Mouse (Mus musculus): Measurements from ENCODE around the gene Pax3.

The Pax3 gene

DNA sequence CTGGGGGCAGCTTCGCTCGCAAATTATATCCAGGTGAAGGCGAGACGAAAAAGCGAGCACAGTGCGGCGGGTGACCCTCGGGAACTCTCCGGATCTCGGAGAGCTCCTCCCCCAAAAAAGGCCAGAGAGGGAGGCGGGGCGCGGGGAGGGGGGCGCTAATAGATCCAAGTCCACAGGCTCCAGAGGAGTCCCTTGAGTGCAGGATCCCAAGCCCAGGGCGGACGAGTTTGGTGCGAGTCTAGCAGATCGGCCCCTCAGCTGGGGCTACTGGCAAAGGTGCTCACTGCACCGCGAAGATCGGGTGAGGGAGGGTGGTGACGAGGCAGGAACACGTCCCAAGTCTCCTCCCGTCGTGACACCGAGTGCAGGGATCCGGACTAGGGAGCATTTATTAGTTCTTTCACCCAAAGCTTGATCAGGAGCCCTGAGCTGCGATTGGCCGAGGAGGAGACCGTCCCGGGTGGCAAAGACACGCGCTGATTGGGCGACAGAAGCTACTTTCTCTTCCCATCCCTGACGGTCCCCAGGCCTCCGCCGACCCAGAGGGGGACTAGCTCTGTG lies at the start of gene Pax3:
Pax3 (minus strand) TSS at position 384 of the 561 bp plus-strand sequence.
- no peak for DNase-seq (ENCODE audit: low read depth, low spot score)

DNA sequence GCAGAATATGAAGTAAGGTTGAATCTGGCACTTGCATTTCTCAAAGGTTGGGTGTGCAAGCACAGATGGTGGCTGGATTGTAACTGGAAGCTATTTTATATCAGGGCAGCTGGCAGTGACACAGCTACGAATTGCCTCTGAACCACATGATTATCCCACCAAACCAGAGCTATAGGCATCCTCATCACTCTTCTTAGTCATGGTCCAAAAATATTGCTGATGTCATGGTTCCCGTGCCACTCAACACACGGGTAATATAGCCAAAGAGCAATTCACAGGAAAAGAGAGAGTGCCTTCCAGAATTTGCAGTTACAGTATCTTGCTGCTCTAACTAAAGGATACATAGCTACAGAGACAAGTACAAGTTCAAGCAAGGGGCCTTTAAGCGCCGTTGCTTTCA lies 37.4 kb upstream of the Pax3 start:
- DNase-seq (ENCODE audit: low read depth, low spot score), result no peak

DNA sequence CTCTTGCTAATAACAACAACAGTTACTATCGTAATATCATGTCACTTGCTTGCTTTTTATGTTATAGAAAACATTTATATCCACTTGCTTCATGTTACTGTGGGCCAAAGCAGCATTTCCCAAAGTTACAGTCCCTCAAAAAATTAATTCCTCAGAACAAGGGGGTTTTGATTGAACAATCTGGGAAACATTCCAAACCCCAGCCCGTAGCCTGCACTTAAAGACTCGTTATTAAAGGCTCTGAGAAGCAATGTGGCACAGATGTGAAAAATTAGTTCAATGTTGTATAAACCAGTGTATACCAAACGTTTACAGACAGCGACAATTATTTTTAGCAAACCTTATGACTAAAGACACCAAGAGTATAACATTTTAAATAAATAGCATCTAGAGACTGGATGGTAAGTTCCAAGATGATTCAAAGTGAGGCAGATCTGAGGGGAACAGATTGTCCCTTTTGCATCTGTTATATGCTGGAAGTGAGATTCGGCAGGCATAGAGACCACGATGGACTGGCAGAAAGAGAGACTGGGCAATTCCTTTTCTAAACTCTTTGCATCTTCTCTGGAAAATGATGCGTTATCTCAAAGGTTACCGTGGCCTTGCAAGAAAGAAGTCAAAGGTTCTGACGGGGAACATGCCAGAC lies 35.1 kb upstream of the Pax3 start:
- no peak for DNase-seq (ENCODE audit: low read depth, low spot score)

DNA sequence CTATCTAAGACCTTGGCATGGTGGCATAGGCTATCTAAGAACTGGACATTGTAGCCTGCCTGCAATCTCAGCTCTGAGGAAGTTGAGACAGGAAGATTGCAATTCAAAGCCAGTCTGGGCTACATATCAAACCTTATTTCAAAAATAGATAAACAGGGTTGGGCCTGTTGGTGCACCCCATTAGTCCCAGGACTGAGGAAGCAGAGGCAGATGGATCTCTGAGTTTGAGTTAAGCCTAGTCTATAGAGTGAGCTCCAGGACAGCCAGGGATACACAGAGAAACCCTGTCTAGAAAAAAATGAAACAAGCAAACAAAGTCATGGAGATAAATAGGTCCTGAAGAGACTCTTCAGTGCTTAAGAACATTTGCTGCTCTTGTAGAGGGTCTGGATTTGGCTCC lies 32.9 kb upstream of the Pax3 start:
- DNase-seq (ENCODE audit: low read depth, low spot score), result no peak

DNA sequence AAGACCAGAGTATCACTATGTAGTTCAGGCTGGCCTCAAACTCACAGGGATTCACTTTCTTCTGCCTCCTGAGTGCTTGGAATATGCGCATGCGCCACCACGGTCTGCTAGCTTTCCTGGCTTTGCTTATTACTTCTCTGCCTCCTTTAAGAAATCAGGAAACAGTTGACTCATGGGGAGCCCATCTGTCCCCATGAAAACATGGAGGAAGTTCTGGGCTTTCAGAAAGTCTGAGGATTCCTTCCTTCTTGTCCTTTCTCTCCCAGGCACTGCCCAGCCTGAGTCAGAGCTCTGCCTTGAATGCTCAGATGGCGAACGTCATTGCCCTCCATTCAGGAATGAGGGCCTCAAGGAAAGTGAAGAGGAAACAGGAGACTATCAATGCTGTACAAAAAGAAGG lies 31.8 kb upstream of the Pax3 start:
- DNase-seq (ENCODE audit: low read depth, low spot score), result no peak

DNA sequence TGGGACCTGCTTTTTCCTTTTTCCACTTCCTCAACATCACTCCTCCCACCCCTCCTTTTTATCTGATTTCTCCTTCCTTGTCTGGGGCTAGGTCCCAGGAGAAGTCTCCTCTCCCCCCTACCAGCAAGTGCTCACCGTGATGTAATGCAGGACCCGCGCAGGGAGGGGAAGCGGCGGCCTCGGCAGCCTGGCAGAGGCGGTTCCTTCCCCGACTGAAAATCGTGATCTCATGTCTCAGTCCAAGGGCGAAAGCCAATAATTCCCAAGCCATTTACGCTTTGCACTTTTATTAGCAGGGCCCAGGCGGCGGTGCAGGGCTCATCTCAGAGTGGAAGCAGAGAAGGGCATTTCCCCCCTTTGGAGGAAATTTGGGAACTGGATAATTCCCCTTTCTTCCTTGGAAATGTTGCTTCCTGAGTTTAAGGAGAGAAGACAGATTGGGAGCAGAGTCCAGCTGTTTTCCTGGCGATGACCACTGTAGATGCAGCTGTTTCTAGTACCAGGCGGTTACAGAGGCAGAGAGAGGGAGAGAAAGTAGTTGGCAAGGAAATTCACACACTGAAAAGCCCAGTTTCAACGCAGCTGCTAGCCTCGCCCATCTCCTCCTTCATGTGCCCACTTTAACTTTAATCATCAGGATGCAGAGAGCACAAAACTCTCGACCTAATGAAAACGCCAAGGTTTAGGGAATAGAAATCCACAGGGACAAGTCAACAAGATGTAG lies 21.3 kb upstream of the Pax3 start:
- no peak for DNase-seq (ENCODE audit: low read depth, low spot score)

DNA sequence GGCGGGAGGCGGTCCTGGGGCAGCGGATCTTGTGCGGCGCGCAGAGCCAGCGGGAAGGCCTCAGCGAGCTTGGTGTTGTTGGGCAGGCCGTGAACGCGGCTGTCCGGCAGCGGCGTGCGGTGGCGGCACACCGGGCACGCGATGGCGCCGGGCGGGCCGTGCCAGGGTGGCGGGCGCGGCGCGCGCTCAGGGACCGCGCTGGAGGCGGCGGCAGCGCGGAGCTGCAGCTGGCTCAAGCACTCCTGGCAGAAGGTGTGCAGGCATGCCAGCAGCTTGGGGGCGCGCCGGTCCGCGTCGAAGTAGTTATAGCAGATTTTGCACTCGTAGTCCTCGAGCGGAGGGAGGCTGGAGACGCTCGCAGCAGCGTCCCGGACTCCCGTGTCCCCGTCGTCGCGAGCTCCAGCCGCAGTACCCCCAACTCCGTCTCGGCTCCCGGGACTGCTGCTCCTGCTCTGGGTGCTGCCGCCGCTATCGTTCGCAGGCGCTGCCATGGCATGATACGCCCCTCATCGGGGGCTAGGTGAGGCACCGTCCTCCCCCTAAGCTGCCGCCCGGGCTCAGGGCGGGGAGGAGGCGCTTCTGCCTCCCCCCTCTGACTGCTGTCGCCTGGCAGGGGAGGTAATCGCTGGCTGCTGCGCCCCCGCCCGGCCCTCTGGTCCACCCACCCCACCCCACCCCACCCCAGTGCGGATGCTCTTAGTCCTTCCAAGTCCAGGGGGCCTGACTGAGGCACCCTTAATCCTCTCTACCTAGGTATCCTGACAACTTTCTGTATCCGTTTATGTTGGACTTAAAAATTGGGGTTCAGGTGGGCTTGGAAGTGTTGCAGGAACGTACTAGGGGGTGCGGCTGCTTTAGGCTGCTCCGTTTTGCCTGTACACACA lies 20.5 kb upstream of the Pax3 start:
- DNase-seq (ENCODE audit: low read depth, low spot score), result no peak

DNA sequence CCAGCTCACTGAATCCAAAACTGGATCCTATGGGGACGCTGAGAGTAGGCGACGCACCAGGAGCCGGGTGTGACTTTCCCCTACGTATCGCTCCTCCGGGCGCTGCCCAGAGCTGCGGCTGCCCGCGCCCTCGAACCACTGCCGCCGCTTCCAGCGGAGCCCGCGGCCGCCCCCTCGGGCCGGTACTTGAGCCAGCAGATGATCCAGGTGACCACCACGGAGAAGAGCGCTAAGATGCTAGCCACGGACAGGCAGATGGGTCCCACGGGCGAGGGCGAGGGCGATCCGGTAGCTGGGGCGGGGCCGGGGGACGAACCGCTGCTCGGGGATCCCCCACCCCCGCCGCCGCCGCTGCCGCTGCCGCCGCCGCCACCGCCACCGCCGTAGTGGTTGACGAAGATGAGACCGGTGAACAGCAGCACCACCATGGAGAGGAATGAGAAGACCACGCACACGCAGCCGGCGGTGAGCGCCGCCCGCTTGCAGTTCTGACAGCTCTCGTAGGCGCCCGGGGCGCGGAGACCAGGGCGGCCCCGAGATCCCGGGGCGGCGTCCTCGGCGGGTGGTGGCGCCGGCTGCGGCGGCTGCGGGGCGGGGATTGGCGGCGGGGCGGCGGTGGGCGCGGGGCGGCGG lies 19.7 kb upstream of the Pax3 start:
- DNase-seq (ENCODE audit: low read depth, low spot score), result no peak

DNA sequence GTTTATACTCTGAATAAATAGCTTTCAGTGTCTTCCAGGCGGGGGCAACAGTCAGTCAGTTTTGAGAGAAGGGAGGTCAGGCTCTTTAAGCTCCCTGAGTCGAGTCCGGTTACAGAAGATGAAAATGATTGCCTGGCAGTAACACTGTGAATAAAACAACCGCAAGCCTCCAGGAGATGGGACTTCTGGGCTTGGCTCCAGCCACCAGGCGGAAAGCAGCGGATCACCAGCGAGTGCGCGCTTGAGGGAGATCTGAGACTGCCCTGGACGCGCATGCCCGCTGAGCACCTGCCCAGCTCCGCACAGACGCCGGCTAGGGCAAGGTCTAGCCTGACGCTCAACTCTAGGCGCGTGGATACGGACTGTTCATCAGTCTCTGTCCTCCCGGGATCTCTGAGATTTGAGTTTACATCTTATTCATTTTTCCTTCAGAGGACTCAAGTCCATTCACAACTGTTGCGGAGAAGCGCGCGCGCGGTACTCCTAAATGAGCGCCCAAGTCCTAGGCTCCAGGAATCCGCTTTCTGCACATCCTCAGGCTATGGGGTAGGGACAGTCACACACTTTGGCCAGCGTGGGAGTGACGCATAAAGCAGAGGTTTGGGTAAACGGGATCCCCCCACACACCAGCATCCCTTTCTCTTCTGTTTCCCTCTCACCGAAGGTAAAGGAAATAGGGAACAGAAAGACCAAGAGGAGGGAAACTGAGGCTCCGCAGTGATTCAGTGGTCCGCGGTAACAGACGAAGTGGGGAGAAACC lies 19.0 kb upstream of the Pax3 start:
- DNase-seq (ENCODE audit: low read depth, low spot score), result no peak

DNA sequence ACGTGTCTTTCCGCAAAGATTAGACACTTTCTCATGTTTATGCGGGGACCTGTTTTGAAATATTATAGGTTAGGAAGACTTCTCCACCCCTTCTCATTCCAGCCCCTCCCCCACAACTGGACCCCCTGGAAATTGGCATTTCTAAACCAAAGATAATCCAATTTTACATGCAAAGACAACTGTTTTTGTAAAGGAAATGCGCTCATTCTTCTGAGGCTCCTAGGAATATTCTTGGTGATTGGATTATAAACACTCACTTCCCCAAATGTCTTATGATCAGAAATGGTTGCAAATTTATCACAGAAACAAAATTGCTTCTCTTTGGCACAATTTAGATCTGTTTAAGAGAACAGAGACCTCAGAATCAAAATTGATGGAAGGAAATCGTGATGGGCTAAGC lies 14.1 kb upstream of the Pax3 start:
- no peak for DNase-seq (ENCODE audit: low read depth, low spot score)

DNA sequence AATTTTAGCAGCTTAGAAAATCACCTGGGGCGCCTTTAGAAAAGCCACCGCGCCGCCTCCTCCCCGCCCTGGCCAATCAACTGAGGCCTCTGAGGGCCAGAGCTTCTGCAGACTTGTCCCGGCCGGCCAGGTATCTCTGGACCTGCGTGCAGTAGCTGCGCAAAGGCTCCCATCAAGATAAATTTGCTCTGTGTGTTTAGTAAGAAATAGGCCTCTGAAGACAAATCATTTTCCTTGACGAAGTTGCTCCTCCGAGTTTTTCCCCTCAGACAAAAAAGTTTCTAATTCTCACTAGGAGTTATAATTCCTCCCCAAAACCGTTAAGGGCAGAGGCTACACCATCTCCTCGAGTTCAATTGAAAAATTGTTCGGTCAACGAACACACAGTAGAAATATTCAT lies 13.6 kb upstream of the Pax3 start:
- no peak for DNase-seq (ENCODE audit: low read depth, low spot score)

DNA sequence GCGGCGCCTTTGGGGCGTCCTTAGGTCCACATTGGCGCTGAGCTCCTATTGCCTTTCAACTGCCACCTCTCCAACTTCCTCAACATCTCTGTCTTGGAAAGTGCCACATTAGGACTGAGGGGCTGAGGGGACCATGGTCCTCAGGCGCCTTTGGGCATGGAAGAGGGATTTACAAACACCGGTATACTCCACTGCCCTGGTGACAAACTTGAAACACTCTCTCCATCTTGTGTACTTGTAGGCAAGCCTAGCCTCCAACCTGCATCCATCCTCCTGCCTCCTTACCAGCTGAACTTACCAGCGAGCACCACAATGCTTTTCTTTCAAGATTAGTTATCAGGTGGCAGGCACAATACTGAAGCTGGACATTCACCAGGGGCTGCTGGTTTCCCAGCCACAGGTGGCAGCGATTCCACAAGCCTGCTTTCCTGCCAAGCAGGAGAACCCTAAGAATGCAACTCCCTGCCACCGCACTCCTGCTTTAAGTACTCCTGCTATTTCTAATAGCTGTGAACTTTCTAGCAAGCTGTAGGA lies 11.4 kb upstream of the Pax3 start:
- no peak for DNase-seq (ENCODE audit: low read depth, low spot score)

DNA sequence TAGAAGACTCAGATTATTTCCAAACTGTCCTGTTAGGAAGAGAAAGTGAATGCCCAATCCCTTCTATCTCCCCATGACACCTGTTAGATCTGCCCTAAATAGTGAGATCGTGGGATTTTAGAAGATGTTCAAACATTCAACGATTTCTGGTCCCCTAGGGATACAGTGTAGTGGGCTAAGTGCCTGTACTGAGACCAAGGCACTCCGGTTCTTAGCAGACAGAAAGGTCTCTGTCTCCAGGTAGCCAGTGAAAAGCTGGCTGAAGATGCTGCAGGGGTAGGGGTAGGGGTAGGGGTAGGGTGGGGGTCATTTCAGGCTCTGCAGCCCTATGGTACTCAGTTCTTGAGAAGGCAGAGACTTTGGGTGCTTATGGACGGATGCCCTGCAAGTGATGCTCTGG lies 7.4 kb upstream of the Pax3 start:
- no peak for DNase-seq (ENCODE audit: low read depth, low spot score)

DNA sequence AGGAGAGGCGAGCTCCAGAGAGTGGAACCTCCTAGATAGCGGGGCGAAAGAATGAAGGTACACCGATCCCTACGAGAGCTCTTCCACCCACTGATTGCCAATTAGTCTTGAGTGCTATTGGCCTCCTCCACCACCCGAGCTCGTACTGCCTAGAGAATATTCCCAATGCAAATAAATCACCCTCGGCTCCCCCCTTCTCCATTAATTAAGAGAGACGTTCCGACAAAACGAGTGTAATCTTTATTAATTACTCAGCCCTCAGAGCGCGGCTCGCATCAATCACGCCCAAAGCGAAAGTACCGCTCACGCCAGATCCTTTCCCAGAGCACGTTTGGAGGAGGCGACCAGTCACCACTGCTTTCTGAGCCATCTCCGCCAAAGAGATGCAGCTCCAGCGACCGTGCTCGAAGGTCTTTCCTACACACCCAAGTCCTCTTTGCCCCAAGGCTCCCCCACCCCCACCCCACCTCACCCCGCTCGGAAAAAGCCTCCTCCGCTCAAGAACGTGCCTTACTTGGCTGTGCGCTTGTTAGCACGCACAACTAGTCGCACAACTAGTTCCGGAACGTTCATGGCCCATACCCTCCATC lies 6.8 kb upstream of the Pax3 start:
- DNase-seq (ENCODE audit: low read depth, low spot score), result no peak

DNA sequence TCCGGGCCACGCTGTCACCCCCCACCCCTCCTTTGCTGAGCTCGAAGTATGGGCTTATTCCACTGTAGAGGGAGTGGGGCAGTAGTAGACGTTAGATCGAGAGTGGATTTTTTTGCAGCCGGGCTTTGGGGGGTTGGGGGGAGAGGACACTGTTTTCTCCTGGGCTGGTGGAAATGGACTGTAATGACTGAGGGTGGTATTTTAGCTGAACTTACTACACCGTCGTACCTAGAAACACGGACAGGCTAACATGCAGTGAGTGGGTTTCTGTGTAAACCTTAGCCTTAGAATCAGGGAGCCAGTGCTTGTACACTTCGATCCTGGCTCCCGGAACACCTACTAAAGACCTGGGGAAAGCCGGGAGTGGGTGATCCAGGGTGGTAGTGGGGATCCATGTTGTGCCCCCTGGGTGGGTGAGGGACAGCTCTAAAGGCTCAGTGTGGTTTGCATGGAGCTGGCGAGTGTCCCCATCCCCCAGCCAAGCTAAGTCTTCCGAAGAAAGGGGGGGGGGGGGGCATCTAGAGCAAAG lies 6.2 kb upstream of the Pax3 start:
- no peak for DNase-seq (ENCODE audit: low read depth, low spot score)

DNA sequence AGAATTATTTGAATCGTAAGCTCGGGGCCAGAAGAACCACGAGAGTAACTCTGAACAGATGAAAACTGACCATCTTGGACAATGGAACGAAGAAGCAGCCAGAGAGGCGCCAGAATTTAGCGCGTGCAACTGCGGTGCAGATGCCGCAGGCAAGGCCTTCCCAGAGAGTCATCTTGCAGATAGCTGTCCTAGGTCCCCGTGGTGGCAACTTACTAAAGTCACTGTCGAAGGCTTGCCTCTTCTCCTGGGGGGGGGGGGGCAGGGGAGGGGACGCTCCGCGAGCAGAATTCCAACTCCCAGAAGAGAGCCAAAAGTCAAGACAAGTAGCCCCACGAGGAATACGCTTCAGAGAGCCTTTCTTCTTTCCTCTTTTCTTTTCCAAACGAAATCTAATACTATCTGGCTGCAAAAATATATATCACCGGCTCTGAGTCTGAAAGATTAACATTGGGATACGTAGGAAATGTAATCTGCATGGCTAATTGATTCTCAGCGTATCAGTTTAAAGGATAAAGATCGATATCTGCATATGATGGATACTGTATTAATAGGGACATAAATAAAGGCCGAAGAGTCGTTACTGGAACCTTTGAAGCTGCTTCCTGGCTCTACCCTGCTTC lies 5.6 kb upstream of the Pax3 start:
- no peak for DNase-seq (ENCODE audit: low read depth, low spot score)

DNA sequence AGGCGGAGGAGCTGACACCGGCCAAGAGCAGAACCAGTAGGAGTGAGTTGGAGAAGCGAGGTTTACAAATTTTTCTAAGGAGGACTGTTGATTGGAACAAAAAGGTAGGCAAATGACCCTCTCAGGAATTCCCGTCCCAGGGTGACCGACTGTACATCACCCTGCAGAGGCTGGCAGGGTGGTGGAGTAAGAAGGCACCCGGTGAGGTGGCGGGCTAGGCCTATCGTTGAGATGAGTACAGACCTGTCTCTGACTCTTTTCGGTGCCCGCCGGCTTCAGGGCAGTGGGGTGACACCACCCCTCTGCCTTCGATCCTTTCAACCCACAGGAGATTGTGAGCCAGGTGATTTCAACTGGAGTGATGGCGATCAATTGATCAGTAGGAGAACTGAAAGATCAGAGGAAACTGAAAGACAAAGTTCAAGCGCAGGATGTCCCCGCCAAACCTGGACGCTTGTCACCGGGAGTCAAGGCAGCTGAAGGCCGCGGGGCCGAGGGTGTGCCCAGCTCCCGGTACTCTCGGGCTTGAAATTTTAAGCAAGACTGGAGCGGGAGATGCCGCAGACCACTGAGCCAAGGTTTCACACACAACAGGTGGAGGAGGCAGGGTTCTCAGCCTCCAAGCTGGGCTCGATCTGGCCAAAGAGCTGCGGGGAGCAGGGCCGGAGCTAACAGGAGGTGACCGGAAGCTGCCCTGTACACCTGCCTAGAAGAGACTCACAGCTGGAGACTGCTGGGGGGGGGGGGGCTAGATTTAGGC lies 4.5 kb upstream of the Pax3 start:
- no peak for DNase-seq (ENCODE audit: low read depth, low spot score)

DNA sequence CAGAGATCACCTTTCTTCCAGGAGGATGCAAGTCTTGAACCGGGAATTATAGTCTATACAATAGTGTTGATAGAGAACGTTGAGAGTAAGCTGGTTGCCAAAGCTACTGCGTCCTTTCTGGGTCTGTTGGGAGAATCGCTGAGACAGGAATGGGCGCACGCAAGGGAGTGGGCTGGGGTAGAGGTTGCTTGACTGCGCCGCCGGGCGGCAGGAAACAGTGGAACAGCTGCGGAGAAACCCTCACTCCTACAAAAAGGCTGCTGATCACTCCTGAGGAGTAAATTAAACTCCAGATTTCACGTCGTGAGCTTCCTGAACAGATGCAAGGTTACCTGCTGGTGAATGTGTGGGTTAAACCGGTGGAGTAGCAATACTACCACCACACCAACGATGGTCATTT lies 3.3 kb upstream of the Pax3 start:
- no peak for DNase-seq (ENCODE audit: low read depth, low spot score)

DNA sequence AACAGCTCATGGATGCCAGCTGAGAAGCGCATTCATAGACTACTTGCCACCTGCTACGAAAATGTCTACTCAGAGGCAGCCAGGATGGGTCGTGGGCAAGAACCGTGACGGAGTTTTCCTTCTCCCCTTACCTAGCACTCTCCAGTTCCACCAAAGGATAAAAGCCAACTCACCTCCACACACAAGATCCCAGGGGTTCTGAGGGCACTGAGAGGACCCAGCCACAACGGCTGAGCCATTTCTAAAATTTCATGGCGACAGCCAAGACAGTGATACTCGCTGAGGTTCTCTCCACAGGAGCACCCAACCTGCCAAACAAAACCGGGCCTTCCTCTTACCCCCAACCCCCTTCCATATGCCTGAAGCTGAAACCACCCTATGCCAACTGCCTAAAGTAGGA lies 2.3 kb upstream of the Pax3 start:
- DNase-seq (ENCODE audit: low read depth, low spot score), result no peak
